Mouse (Mus musculus): ENCODE measurements around the gene Mcm3ap. TPM values are rescaled to one million over a fixed set of nuclear protein-coding genes. Genes with fewer than 3 reads are reported as not detected.
A peak's percentile ranks its signal among the peaks of the same experiment; 100 is the strongest.

The Mcm3ap gene
- polyA plus RNA-seq, 1 experiment from 2014 or later: 67.5 TPM

- Histone ChIP-seq H3K9me3 (no peaks in the 10 kb centered on the region), H3K4me3 (no peak overlapping the region), H3K4me1 (no peaks in the 10 kb centered on the region), H3K9ac (replicated peaks) (no peak overlapping the region), H3K27me3 (no peaks in the 10 kb centered on the region), H3K4me2 (replicated peaks) (no peak overlapping the region), H3K27ac (replicated peaks) (no peak overlapping the region), H3K36me3 (peaks cover 90% of the 10 kb centered on the region)
- no peak for ATAC-seq (replicated peaks)
- WGBS: 92% methylated on average over 11 of the region's 11 CpGs
Measured at GRCm38 (mm10) chr10:76504271-76504943, 35.7 kb downstream of the Mcm3ap start.

GRCm38 (mm10) chr10:76505865-76506264, 37.1 kb downstream of the Mcm3ap start:
- Histone ChIP-seq H3K27ac (replicated peaks) (no peak overlapping the region), H3K4me1 (no peaks in the 10 kb centered on the region), H3K4me3 (no peak overlapping the region), H3K9me3 (no peaks in the 10 kb centered on the region), H3K27me3 (no peaks in the 10 kb centered on the region), H3K9ac (replicated peaks) (no peak overlapping the region), H3K4me2 (replicated peaks) (no peak overlapping the region), H3K36me3 (peaks cover 83% of the 10 kb centered on the region)
- no peak for ATAC-seq (replicated peaks)
- 92% methylated on average over 7 of the region's 7 CpGs for WGBS

GRCm38 (mm10) chr10:76512965-76513583, 44.3 kb downstream of the Mcm3ap start:
- H3K9me3 ChIP-seq: no peaks in the 10 kb centered on the region
- H3K9ac ChIP-seq (replicated peaks): no peak overlapping the region
- H3K4me2 ChIP-seq (replicated peaks): no peak overlapping the region
- WGBS: 48% methylated on average over 5 of the region's 5 CpGs
- H3K4me3 ChIP-seq: no peak overlapping the region
- ATAC-seq (replicated peaks): no peak
- H3K27me3 ChIP-seq: no peaks in the 10 kb centered on the region
- no peak overlapping the region for H3K27ac ChIP-seq (replicated peaks)
- no peaks in the 10 kb centered on the region for H3K4me1 ChIP-seq
- H3K36me3 ChIP-seq: peaks cover 68% of the 10 kb centered on the region

DNA sequence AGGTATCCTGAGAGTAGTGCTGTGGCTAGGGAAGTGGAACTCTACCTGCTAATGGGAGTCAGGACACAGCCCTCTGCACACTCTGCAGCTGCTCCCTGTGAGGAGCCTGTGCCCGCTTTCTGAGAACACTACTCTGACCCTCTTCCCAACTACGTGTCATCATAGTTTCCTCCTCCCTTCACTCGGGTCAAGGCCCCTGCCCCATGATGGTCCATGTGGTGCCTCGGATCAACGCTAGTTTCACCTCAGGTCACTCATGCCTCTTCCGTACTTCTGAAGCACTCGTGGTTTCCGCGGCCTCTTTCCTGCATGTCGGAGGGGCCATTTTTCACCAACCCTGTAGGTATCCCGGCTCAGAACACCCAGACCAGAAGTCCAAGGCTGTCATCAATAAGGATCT, 62.2 kb downstream of the Mcm3ap start:
- peak overlapping the region; percentile 32 for H3K9ac ChIP-seq (replicated peaks)
- H3K36me3 ChIP-seq: peaks cover 21% of the 10 kb centered on the region
- ATAC-seq (replicated peaks): no peak; the same call in 1 of the 2 replicates
- no peaks in the 10 kb centered on the region for H3K9me3 ChIP-seq
- H3K27me3 ChIP-seq: no peaks in the 10 kb centered on the region
- H3K4me2 ChIP-seq (replicated peaks): peak overlapping the region; percentile 73
- 4% methylated on average over 11 of the region's 11 CpGs for WGBS
- peaks cover 23% of the 10 kb centered on the region for H3K4me1 ChIP-seq
- peak overlapping the region; percentile 44 for H3K27ac ChIP-seq (replicated peaks)
- peak overlapping the region; percentile 76 for H3K4me3 ChIP-seq

GRCm38 (mm10) chr10:76531375-76531774, 62.6 kb downstream of the Mcm3ap start, which contains the start of gene Lss:
TSS of gene Lss (plus strand) at chr10:76531588.
- H3K9me3 ChIP-seq: no peaks in the 10 kb centered on the region
- H3K9ac ChIP-seq (replicated peaks): peak within 1 kb of the TSS; percentile 69

GRCm38 (mm10) chr10:76531828-76532227, 63.1 kb downstream of the Mcm3ap start:
- Histone ChIP-seq H3K36me3 (peaks cover 30% of the 10 kb centered on the region), H3K27ac (replicated peaks) (peak overlapping the region; percentile 83), H3K4me3 (peak overlapping the region; percentile 76), H3K9me3 (no peaks in the 10 kb centered on the region), H3K4me1 (peaks cover 23% of the 10 kb centered on the region), H3K27me3 (no peaks in the 10 kb centered on the region), H3K9ac (replicated peaks) (peak overlapping the region; percentile 69), H3K4me2 (replicated peaks) (peak overlapping the region; percentile 73)
- under 1% methylated on average over 14 of the region's 14 CpGs for WGBS
- ATAC-seq (replicated peaks): peak; percentile 55

More at GRCm38 (mm10) chr10:76531375-76531774, 62.6 kb downstream of the Mcm3ap start, which contains the start of gene Lss:
- WGBS: under 1% methylated on average over 36 of the region's 37 CpGs
- peak within 1 kb of the TSS; percentile 73 for H3K4me2 ChIP-seq (replicated peaks)
- no peaks in the 10 kb centered on the region for H3K27me3 ChIP-seq
- ATAC-seq (replicated peaks): peak; percentile 99
- H3K4me3 ChIP-seq: peak within 1 kb of the TSS; percentile 76
- H3K4me1 ChIP-seq: peaks cover 23% of the 10 kb centered on the region
- peak within 1 kb of the TSS; percentile 83 for H3K27ac ChIP-seq (replicated peaks)
- peaks cover 25% of the 10 kb centered on the region for H3K36me3 ChIP-seq

DNA sequence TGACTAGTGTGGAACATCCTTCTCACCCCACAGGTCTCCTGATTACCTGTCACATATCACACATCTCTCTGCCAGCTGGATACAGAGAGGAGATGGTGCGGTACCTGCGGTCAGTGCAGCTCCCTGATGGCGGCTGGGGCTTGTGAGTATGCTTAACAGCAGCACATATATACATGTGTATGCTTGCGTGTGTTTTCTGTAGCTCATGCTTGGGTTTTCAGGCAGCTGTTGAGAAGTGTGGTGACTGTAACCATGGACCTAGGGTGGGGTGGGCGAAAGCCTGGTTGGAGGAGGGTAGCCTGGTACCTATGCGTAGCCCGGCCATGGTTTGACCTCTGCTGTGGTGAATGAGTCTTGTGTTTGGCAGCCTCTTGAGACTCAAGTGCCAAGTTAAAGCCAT, 66.8 kb downstream of the Mcm3ap start:
- Histone ChIP-seq H3K4me3 (no peak overlapping the region), H3K36me3 (peaks cover 65% of the 10 kb centered on the region), H3K4me2 (replicated peaks) (no peak overlapping the region), H3K4me1 (peaks cover 23% of the 10 kb centered on the region), H3K27ac (replicated peaks) (no peak overlapping the region), H3K9me3 (no peaks in the 10 kb centered on the region), H3K27me3 (no peaks in the 10 kb centered on the region), H3K9ac (replicated peaks) (no peak overlapping the region)
- 93% methylated on average over 7 of the region's 7 CpGs for WGBS
- ATAC-seq (replicated peaks): no peak

- Histone ChIP-seq H3K4me1 (peaks cover 8% of the 10 kb centered on the region), H3K27ac (replicated peaks) (no peak overlapping the region), H3K9ac (replicated peaks) (no peak overlapping the region), H3K36me3 (peaks cover 85% of the 10 kb centered on the region), H3K9me3 (no peaks in the 10 kb centered on the region), H3K4me2 (replicated peaks) (no peak overlapping the region), H3K4me3 (no peak overlapping the region), H3K27me3 (no peaks in the 10 kb centered on the region)
- 79% methylated on average over 9 of the region's 9 CpGs for WGBS
- no peak for ATAC-seq (replicated peaks)
Measured at GRCm38 (mm10) chr10:76537619-76538018, 68.9 kb downstream of the Mcm3ap start.

DNA sequence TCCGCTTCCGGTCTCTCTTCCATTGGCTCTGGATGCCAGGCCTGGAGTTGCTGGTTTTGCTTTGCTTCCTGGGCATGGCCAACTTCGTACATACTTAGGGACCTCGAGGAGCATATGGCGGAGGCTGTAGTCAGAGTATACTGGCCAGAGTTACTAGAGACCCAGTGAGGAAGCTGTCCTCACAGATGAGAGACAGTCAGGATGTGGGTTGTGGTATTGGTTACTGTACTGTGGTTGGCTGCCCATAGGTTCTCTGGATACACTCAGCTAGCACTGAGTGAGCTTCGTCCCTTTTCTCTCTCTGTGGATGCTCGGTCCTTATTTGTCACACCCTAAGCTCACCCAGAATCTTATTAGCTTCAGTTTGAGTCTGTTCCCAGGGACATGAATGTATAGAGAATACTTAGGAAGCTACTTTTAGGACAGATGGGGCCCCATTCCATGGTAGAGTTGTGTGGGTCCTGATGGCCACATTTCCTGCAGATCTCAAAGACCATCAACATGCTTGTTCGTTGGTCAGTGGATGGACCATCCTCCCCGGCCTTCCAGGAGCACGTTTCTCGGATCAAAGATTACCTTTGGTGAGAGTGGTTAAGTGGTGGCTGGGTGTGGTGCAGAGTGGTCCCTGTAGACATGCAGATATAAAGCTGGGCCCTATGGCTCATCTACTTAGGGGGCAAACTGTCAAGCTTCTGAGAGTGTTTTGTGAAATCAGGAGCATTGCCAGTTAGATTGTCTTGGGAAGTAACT, 72.8 kb downstream of the Mcm3ap start:
- Histone ChIP-seq H3K36me3 (peaks cover 97% of the 10 kb centered on the region), H3K9ac (replicated peaks) (no peak overlapping the region), H3K9me3 (no peaks in the 10 kb centered on the region), H3K4me1 (no peaks in the 10 kb centered on the region), H3K27ac (replicated peaks) (no peak overlapping the region), H3K4me2 (replicated peaks) (no peak overlapping the region), H3K27me3 (no peaks in the 10 kb centered on the region), H3K4me3 (no peak overlapping the region)
- 95% methylated on average over 11 of the region's 11 CpGs for WGBS
- ATAC-seq (replicated peaks): no peak

DNA sequence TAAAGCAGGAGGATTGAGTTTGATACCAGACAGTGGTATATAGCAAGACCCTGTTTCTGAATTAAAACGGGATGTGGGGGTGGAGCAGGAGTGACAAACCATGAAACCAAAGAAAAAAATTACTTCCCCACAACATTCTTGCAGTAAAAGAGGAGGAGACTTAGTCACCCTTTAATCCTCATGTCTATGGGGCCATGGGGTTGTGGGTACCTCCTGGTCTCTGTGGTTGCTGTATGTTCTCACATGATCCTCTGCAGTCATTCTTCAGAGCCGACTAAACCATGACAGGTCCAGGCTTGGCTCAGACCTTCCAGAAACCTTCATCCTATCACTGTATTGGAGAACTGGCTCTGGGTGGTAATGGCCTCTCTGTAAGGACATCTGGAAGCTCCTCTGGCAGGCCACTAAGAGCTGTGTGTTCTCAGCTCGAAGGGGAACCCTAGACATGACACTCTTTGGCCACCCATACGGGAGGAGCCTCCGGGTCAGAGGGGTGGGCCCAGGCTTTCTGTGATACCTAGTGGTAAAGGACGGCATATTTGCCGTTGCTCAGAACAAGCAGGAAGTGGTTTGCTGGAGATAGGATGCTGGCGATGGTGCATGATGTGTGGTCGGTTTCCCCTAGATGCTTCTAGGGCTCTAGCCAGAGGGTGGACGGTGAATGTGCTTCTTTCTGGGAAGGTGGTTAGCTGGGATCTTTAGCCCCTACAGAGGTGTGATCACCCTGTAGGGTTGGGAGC, 74.1 kb downstream of the Mcm3ap start:
- H3K4me2 ChIP-seq (replicated peaks): no peak overlapping the region
- WGBS: 93% methylated on average over 10 of the region's 10 CpGs
- H3K4me3 ChIP-seq: no peak overlapping the region
- no peak for ATAC-seq (replicated peaks)
- no peak overlapping the region for H3K9ac ChIP-seq (replicated peaks)
- no peaks in the 10 kb centered on the region for H3K4me1 ChIP-seq
- no peak overlapping the region for H3K27ac ChIP-seq (replicated peaks)
- peaks cover 96% of the 10 kb centered on the region for H3K36me3 ChIP-seq
- H3K27me3 ChIP-seq: no peaks in the 10 kb centered on the region
- H3K9me3 ChIP-seq: no peaks in the 10 kb centered on the region

GRCm38 (mm10) chr10:76546566-76546965, 77.8 kb downstream of the Mcm3ap start:
- Histone ChIP-seq H3K4me1 (no peaks in the 10 kb centered on the region), H3K27ac (replicated peaks) (no peak overlapping the region), H3K9me3 (no peaks in the 10 kb centered on the region), H3K9ac (replicated peaks) (no peak overlapping the region), H3K4me2 (replicated peaks) (no peak overlapping the region), H3K27me3 (no peaks in the 10 kb centered on the region), H3K36me3 (peaks cover 97% of the 10 kb centered on the region), H3K4me3 (no peak overlapping the region)
- whole genome bisulfite sequencing: 96% methylated on average over 8 of the region's 8 CpGs
- no peak for ATAC-seq (replicated peaks)

All from forebrain, embryonic 15.5 days (tissue).